Mouse (Mus musculus) forebrain, embryonic 16.5 days (tissue): ENCODE measurements around the gene Maats1. TPM values are rescaled to one million over a fixed set of nuclear protein-coding genes. Genes with fewer than 3 reads are reported as not detected.

Experiments
- ATAC-seq: fragments of 200-750 bp; cut with Nextera tagmentation; 2 replicates; pipeline ENCODE4 v1.8.0; 2017; ENCODE audit warnings: mild to moderate bottlenecking, moderate library complexity
- H3K27ac ChIP-seq: fragments of 300-500 bp; sonication (generic); 2 replicates; pipeline ENCODE4 v1.5.1; 2014; ENCODE audit warnings: low read length, control low read depth
- H3K27me3 ChIP-seq: fragments of 300-500 bp; sonication (generic); replicated peaks from 2 replicates; pipeline ENCODE4 v1.6.1; 2014; ENCODE audit warnings: low read length; ENCODE audit not compliant: control insufficient read depth, insufficient read depth
- H3K36me3 ChIP-seq: fragments of 300-500 bp; sonication (generic); 2 replicates; pipeline ENCODE4 v1.6.1; 2014; ENCODE audit not compliant: control insufficient read depth, insufficient read depth
- H3K4me1 ChIP-seq: fragments of 300-500 bp; sonication (generic); replicated peaks from 2 replicates; pipeline ENCODE4 v1.6.1; 2014; ENCODE audit warnings: low read length; ENCODE audit not compliant: control insufficient read depth, insufficient read depth
- H3K4me2 ChIP-seq: fragments of 300-500 bp; sonication (generic); 2 replicates; pipeline ENCODE4 v1.6.1; 2014; ENCODE audit warnings: mild to moderate bottlenecking, low read length, control low read depth
- H3K4me3 ChIP-seq: fragments of 300-500 bp; sonication (generic); replicated peaks from 2 replicates; pipeline ENCODE4 v1.5.1; 2014; ENCODE audit warnings: mild to moderate bottlenecking, low read length, control low read depth
- H3K9ac ChIP-seq: fragments of 300-500 bp; sonication (generic); replicated peaks from 2 replicates; pipeline ENCODE4 v1.6.1; 2014; ENCODE audit warnings: low read depth, low read length, control low read depth
- H3K9me3 ChIP-seq: fragments of 300-500 bp; sonication (generic); 2 replicates; pipeline ENCODE4 v1.6.1; 2016; ENCODE audit warnings: low read length; ENCODE audit not compliant: control insufficient read depth
- WGBS: fragments of 180-500 bp; shearing (Covaris S2); extraction: QIAGEN DNeasy Blood & Tissue Kit; methylation state at CpG from one replicate; pipeline ENCODE4 v1.1.7; 2014; 5-methylcytosine and 5-hydroxymethylcytosine counted together
- polyA plus RNA-seq: library from polyadenylated mRNA; unstranded; fragments of >200 nt; fragmentation: Nextera tagmentation; extraction: Ambion mirVana; gene quantifications from 2 replicates; pipeline ENCODE4 v1.2.1, GENCODE M21; 2015

Gene Maats1
- polyA plus RNA-seq, 1 experiment from 2014 or later = 0.66 TPM

- no peaks in the 10 kb centered on the region for H3K27me3 ChIP-seq
- H3K4me1 ChIP-seq = peaks cover 12% of the 10 kb centered on the region
- ATAC-seq = no peak
- no peak overlapping the region for H3K27ac ChIP-seq
- H3K4me3 ChIP-seq = no peak overlapping the region
- H3K9ac ChIP-seq = no peak overlapping the region
- 91% methylated on average over 10 of the region's 10 CpGs for WGBS
- no peaks in the 10 kb centered on the region for H3K9me3 ChIP-seq
- H3K36me3 ChIP-seq = no peaks in the 10 kb centered on the region
- no peak overlapping the region for H3K4me2 ChIP-seq
These were observed 31.5 kb upstream of the Maats1 start for GRCm38 (mm10) chr16:38373439-38373838.

GRCm38 (mm10) chr16:38372876-38373275 lies 30.9 kb upstream of the Maats1 start:
- no peaks in the 10 kb centered on the region for H3K9me3 ChIP-seq
- no peak for ATAC-seq
- H3K36me3 ChIP-seq = no peaks in the 10 kb centered on the region
- no peak overlapping the region for H3K4me3 ChIP-seq
- H3K27me3 ChIP-seq = no peaks in the 10 kb centered on the region
- H3K9ac ChIP-seq = no peak overlapping the region
- H3K4me2 ChIP-seq = no peak overlapping the region
- H3K4me1 ChIP-seq = peaks cover 12% of the 10 kb centered on the region
- no peak overlapping the region for H3K27ac ChIP-seq
- WGBS = 84% methylated on average over 4 of the region's 4 CpGs

DNA sequence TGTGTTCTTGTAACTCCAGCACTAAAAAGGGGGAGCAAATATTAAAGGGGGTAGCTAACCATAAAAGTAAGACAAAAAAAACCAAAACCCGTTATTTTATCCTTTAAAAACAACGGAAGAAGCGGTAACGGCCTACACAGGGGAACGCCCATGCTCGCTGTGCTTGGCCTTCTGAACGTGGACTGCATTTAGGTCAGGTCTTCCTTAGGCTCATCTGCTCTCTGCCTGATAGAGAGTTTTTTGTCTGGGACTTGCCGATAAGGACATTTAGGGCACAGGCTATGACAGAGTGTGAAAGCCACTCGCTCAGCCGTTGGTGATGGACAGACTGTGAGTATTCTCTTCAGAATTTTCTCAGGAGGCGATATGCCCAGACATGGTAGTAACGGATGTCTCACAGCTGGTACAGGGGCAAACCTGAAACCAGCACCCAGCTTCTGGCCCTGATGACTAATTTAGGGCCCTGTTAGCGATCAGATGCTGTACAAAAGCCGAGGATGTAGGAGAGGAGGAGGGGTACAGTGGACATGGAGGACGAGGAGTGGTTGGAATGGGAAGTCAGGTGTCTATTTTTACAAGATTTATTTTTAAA lies 29.9 kb upstream of the Maats1 start:
- Histone ChIP-seq H3K9ac (no peak overlapping the region), H3K4me3 (no peak overlapping the region), H3K36me3 (no peaks in the 10 kb centered on the region), H3K27ac (no peak overlapping the region), H3K27me3 (no peaks in the 10 kb centered on the region), H3K4me1 (peaks cover 9% of the 10 kb centered on the region), H3K4me2 (no peak overlapping the region), H3K9me3 (no peaks in the 10 kb centered on the region)
- no peak for ATAC-seq
- WGBS = 89% methylated on average over 15 of the region's 15 CpGs

- Histone ChIP-seq H3K4me3 (no peak overlapping the region), H3K4me2 (no peak overlapping the region), H3K27ac (no peak overlapping the region), H3K36me3 (no peaks in the 10 kb centered on the region), H3K27me3 (no peaks in the 10 kb centered on the region), H3K4me1 (peaks cover under 1% of the 10 kb centered on the region; the same call in 1 of the 2 replicates), H3K9ac (no peak overlapping the region), H3K9me3 (no peaks in the 10 kb centered on the region)
- ATAC-seq = no peak
- 82% methylated on average over 8 of the region's 8 CpGs for whole genome bisulfite sequencing
These were observed 28.9 kb upstream of the Maats1 start for GRCm38 (mm10) chr16:38370633-38371374.

GRCm38 (mm10) chr16:38369992-38370484 lies 28.1 kb upstream of the Maats1 start:
- H3K27me3 ChIP-seq = no peaks in the 10 kb centered on the region
- no peak overlapping the region for H3K4me2 ChIP-seq
- no peak overlapping the region for H3K27ac ChIP-seq
- H3K9me3 ChIP-seq = no peaks in the 10 kb centered on the region
- H3K4me3 ChIP-seq = no peak overlapping the region
- no peak for ATAC-seq
- no peaks in the 10 kb centered on the region for H3K4me1 ChIP-seq
- no peaks in the 10 kb centered on the region for H3K36me3 ChIP-seq
- 90% methylated on average over 4 of the region's 4 CpGs for WGBS
- H3K9ac ChIP-seq = no peak overlapping the region

GRCm38 (mm10) chr16:38369431-38369830 lies 27.5 kb upstream of the Maats1 start:
- H3K27ac ChIP-seq = no peak overlapping the region
- no peaks in the 10 kb centered on the region for H3K36me3 ChIP-seq
- no peaks in the 10 kb centered on the region for H3K9me3 ChIP-seq
- no peak overlapping the region for H3K4me3 ChIP-seq
- no peak for ATAC-seq
- WGBS = 88% methylated on average over 8 of the region's 8 CpGs
- no peaks in the 10 kb centered on the region for H3K4me1 ChIP-seq
- no peaks in the 10 kb centered on the region for H3K27me3 ChIP-seq
- no peak overlapping the region for H3K4me2 ChIP-seq
- no peak overlapping the region for H3K9ac ChIP-seq

- Histone ChIP-seq H3K36me3 (no peaks in the 10 kb centered on the region), H3K4me3 (no peak overlapping the region), H3K9ac (no peak overlapping the region), H3K4me1 (no peaks in the 10 kb centered on the region), H3K4me2 (no peak overlapping the region), H3K27ac (no peak overlapping the region), H3K9me3 (no peaks in the 10 kb centered on the region), H3K27me3 (no peaks in the 10 kb centered on the region)
- no peak for ATAC-seq
- 80% methylated on average over 7 of the region's 7 CpGs for WGBS
These were observed 27.1 kb upstream of the Maats1 start for GRCm38 (mm10) chr16:38369000-38369399.

- no peak overlapping the region for H3K9ac ChIP-seq
- 42% methylated on average over 10 of the region's 10 CpGs for WGBS
- H3K9me3 ChIP-seq = no peaks in the 10 kb centered on the region
- H3K36me3 ChIP-seq = no peaks in the 10 kb centered on the region
- no peak overlapping the region for H3K4me2 ChIP-seq
- no peak overlapping the region for H3K27ac ChIP-seq
- H3K4me1 ChIP-seq = no peaks in the 10 kb centered on the region
- no peak overlapping the region for H3K4me3 ChIP-seq
- ATAC-seq = no peak
- no peaks in the 10 kb centered on the region for H3K27me3 ChIP-seq
These were observed 26.4 kb upstream of the Maats1 start for GRCm38 (mm10) chr16:38368336-38368735.

GRCm38 (mm10) chr16:38366231-38366630 lies 24.3 kb upstream of the Maats1 start:
- no peaks in the 10 kb centered on the region for H3K4me1 ChIP-seq
- ATAC-seq = no peak
- H3K9me3 ChIP-seq = no peaks in the 10 kb centered on the region
- 94% methylated on average over 4 of the region's 4 CpGs for WGBS
- H3K27me3 ChIP-seq = no peaks in the 10 kb centered on the region
- H3K36me3 ChIP-seq = no peaks in the 10 kb centered on the region
- H3K27ac ChIP-seq = no peak overlapping the region
- no peak overlapping the region for H3K4me2 ChIP-seq
- H3K9ac ChIP-seq = no peak overlapping the region
- no peak overlapping the region for H3K4me3 ChIP-seq
